Mouse (Mus musculus) midbrain, embryonic 16.5 days (tissue): ENCODE measurements around the gene Gipc1. TPM values are rescaled to one million over a fixed set of nuclear protein-coding genes. Genes with fewer than 3 reads are reported as not detected.

Experiments
- ATAC-seq: fragments of 200-750 bp; cut with Nextera tagmentation; 2 replicates; pipeline ENCODE4 v1.8.0; 2017; ENCODE audit warnings: moderate TSS enrichment
- H3K27ac ChIP-seq: fragments of 300-500 bp; sonication (generic); 2 replicates; pipeline ENCODE4 v1.5.1; 2014; ENCODE audit warnings: mild to moderate bottlenecking, low read length, mixed read lengths
- H3K27me3 ChIP-seq: fragments of 300-500 bp; sonication (generic); 2 replicates; pipeline ENCODE4 v1.6.1; 2014; ENCODE audit warnings: low read depth, low read length, mixed read lengths; ENCODE audit not compliant: control insufficient read depth, insufficient read depth
- H3K36me3 ChIP-seq: fragments of 300-500 bp; sonication (generic); 2 replicates; pipeline ENCODE4 v1.6.1; 2014; ENCODE audit warnings: mild to moderate bottlenecking, low read length, moderate library complexity, mixed read lengths; ENCODE audit not compliant: control insufficient read depth, insufficient read depth
- H3K4me1 ChIP-seq: fragments of 300-500 bp; sonication (generic); 2 replicates; pipeline ENCODE4 v1.6.1; 2014; ENCODE audit warnings: mild to moderate bottlenecking, low read length, mixed read lengths; ENCODE audit not compliant: control insufficient read depth, insufficient read depth
- H3K4me2 ChIP-seq: fragments of 300-500 bp; sonication (generic); 2 replicates; pipeline ENCODE4 v1.6.1; 2014; ENCODE audit warnings: mild to moderate bottlenecking, low read length, mixed read lengths
- H3K4me3 ChIP-seq: fragments of 300-500 bp; sonication (generic); 2 replicates; pipeline ENCODE4 v1.5.1; 2014; ENCODE audit warnings: low read depth, mild to moderate bottlenecking, low read length, moderate library complexity, mixed read lengths
- H3K9ac ChIP-seq: fragments of 300-500 bp; sonication (generic); 2 replicates; pipeline ENCODE4 v1.6.1; 2014; ENCODE audit warnings: low read depth, low read length, mixed read lengths
- H3K9me3 ChIP-seq: fragments of 300-500 bp; sonication (generic); replicated peaks from 2 replicates; pipeline ENCODE4 v1.6.1; 2014; ENCODE audit warnings: mild to moderate bottlenecking, low read length, mixed read lengths; ENCODE audit not compliant: control insufficient read depth, poor library complexity, severe bottlenecking
- WGBS: fragments of 180-500 bp; shearing (Covaris S2); extraction: QIAGEN DNeasy Blood & Tissue Kit; methylation state at CpG from one replicate; pipeline ENCODE4 v1.1.7; 2014; 5-methylcytosine and 5-hydroxymethylcytosine counted together
- polyA plus RNA-seq: library from polyadenylated mRNA; unstranded; fragments of >200 nt; fragmentation: Nextera tagmentation; extraction: Ambion mirVana; gene quantifications from 2 replicates; pipeline ENCODE4 v1.2.1, GENCODE M21; 2015

Gipc1 gene
- polyA plus RNA-seq, 1 experiment from 2014 or later, result 126 TPM

DNA sequence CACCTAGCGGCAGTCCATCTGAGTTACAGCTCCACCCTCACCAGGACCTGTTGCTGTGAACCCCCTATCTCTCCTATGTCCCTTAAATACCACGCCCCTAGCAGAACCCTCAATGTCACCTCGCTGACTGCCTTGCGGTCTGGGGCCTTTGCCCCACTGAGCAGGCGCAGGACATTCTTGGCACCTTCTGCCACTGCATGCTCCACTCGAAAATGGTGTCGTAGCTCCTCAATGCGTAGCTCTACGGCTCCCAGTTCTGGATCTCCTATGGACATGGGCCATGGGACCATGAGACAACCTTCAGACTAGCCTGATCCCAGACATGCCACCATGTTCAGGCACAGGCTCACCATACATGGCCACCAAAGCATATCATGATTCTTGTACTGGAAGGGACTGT lies 32.0 kb downstream of the Gipc1 start:
- peaks cover 31% of the 10 kb centered on the region for H3K36me3 ChIP-seq
- H3K4me1 ChIP-seq, result no peaks in the 10 kb centered on the region
- no peaks in the 10 kb centered on the region for H3K27me3 ChIP-seq
- H3K4me3 ChIP-seq, result no peak overlapping the region
- no peak for ATAC-seq
- no peak overlapping the region for H3K4me2 ChIP-seq
- no peak overlapping the region for H3K9ac ChIP-seq
- H3K27ac ChIP-seq, result no peak overlapping the region
- H3K9me3 ChIP-seq, result no peaks in the 10 kb centered on the region
- WGBS, result 96% methylated on average over 9 of the region's 9 CpGs

DNA sequence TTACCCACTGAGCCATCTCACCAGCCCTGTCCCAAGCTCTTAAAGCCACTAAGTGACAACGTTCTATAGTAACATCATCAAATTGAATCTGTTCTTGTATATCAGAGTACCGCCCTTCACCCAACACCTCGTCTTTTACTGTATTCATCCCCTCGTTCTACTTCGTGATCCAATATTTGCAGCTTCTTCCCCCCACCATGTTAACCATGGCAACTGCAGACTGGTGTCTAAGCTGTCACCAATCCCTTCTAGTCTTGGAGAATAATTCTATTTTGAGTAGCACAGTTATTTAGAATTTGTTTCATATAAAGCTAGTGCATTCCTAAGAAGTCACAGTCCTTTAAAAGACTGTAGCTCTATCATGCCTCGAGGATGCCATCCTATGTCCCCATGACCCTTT lies 36.8 kb downstream of the Gipc1 start:
- H3K9me3 ChIP-seq, result no peaks in the 10 kb centered on the region
- no peak overlapping the region for H3K4me3 ChIP-seq
- H3K36me3 ChIP-seq, result peaks cover 34% of the 10 kb centered on the region
- H3K4me1 ChIP-seq, result no peaks in the 10 kb centered on the region
- ATAC-seq, result no peak
- WGBS, result 95% methylated on average over 6 of the region's 6 CpGs
- H3K4me2 ChIP-seq, result no peak overlapping the region
- H3K9ac ChIP-seq, result no peak overlapping the region
- H3K27me3 ChIP-seq, result no peaks in the 10 kb centered on the region
- no peak overlapping the region for H3K27ac ChIP-seq

DNA sequence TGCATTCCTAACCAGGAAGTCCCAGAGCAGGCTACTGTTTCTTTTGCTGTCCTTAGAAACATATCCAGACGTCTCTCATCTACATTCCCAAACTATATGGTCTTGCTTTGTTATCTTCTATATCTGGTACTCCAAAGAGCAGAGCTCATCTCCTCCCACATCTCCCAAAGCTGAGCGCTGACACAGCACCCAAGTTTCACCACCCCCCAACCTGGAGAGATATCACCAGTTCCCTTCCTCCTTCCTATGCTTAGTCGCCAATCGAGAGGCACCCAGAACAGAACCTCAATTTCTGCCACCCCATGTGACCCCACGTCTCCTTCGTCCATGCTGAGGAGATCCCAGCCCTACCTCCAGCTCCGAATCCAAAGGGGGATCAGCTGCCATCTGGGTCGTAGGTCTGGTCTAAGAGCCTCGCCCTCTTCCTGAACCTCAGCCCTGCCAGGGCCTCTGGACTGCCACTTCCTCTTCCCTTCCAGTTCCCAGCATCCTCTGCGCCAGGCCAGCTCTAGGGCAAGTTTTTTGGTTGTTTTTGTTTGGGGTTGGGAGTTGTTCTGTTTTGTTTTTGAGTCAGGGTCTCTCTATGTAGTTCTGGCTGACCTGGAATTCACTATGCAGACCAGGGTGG lies 41.2 kb downstream of the Gipc1 start:
- H3K4me1 ChIP-seq, result peaks cover 15% of the 10 kb centered on the region
- no peak for ATAC-seq
- H3K27ac ChIP-seq, result no peak overlapping the region
- no peaks in the 10 kb centered on the region for H3K9me3 ChIP-seq
- peaks cover 22% of the 10 kb centered on the region for H3K36me3 ChIP-seq
- WGBS, result 87% methylated on average over 10 of the region's 10 CpGs
- no peaks in the 10 kb centered on the region for H3K27me3 ChIP-seq
- H3K4me3 ChIP-seq, result no peak overlapping the region
- no peak overlapping the region for H3K9ac ChIP-seq
- H3K4me2 ChIP-seq, result no peak overlapping the region

DNA sequence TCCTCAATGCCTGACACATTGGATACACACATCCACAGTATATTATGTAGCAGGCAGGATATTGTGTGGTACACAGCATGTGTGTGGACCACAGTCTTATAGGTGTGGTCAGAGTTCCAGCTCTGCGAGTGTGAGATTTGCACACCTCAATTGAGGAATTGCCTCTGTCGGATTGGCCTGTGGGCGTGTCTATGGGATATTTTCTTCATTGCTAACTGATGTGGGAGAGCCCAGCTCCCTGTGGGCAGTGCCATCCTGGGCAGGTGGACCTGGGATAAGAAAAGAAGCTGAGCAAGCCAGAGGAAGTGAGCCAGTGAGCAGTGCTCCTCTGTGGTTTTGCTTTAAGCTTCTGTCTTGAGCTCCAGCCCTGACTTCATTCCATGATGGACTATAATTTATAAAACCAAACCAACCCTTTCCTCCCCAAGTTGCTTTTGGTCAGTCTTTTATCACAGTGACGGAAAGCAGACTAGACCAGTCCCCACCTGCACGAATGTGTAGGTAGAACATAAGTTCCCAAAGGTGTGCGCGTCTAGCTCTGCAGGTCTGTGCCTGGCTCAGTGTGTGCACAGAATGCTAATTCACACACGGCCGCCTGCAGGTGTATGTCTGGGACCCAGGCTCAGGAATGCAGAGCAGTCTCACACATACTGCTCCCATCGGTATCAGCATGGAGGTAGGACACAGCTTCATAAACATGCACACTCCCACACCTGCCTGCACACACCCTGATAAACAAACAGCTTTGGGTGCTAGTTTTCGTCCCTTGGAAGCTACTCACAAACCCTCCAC lies 42.1 kb downstream of the Gipc1 start:
- Histone ChIP-seq H3K9me3 (no peaks in the 10 kb centered on the region), H3K36me3 (peaks cover 22% of the 10 kb centered on the region), H3K4me1 (peaks cover 19% of the 10 kb centered on the region), H3K9ac (no peak overlapping the region), H3K27me3 (no peaks in the 10 kb centered on the region), H3K4me2 (no peak overlapping the region), H3K27ac (no peak overlapping the region), H3K4me3 (no peak overlapping the region)
- WGBS, result 88% methylated on average over 11 of the region's 11 CpGs
- ATAC-seq, result no peak

DNA sequence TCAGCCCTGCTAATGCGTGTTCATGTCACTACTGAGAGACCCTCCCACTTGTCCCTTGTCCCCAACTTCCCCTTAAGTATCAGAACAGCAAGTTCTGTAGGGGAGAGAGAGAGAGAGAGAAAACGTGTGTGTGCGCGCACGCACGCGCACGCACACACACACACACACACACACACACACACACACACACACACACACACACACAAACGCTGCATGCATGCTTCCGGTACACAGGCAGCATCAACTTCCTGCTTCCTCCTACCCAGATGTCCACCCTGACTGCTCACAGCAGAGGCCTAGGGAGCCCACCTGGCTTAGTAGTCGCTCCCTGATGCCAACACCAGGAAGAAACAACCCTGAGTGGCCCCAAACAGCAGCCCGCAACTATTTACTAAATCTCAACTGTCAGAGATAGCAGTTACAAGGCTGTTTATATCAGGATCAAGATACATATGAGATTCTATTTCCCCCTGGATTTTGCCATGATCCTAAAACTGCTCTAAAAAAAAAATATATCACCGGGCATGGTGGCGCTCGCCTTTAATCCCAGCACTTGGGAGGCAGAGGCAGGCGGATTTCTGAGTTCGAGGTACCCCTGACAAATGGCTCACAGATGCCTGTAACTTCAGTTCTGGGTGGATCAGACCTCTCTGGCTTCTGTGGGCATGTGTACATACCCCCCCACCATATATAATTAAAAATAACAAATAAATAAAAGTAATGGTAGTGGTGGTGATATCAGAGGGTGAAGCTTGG lies 43.1 kb downstream of the Gipc1 start:
- Histone ChIP-seq H3K4me3 (no peak overlapping the region), H3K9ac (no peak overlapping the region), H3K4me1 (peaks cover 26% of the 10 kb centered on the region), H3K27ac (no peak overlapping the region), H3K4me2 (no peak overlapping the region), H3K27me3 (no peaks in the 10 kb centered on the region), H3K9me3 (no peaks in the 10 kb centered on the region), H3K36me3 (peaks cover 20% of the 10 kb centered on the region)
- WGBS, result 89% methylated on average over 9 of the region's 17 CpGs
- ATAC-seq, result no peak

DNA sequence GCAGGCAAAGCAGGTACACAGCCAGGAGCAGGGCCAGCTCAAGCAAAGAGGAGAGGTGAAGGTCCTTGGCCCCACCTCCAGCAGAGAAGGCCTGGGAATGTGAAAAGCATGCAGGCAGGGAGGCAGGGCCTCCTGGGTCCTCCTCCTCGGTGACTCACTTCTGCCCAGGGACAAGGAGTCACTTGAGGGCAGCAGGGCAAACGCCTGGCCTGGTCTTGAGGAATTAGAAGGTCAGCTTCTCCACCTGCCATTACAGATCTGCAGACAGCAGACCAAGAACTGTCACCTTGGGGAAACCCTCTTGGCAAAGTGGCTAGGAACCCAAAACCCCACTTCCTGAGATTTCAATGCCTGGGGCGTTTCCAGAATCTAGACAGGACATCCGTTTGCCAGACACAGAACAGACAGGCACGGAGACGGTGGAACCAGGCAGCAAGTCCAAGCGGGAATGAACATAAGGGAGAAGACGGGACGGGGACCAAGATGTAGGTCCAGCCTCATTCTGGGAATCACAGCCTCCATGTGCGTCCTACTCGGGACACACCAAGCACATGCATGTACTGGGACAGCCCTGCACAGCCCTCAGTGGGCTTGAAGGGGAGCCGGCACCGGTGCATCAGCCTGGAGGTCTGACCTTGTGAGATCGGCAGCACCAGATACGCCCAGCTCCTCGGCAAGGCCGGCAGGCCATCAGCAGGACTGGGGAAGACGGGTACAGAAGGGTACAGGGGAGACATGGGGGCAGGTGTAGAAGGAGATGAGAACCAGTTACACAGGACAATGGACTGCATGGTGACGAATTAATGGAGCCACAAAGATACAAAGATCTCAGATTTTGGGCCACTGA lies 45.1 kb downstream of the Gipc1 start:
- ATAC-seq, result peak; percentile 3; the same call in 1 of the 2 replicates
- Histone ChIP-seq H3K9ac (peak overlapping the region; percentile 85), H3K4me1 (peaks cover 26% of the 10 kb centered on the region), H3K9me3 (no peaks in the 10 kb centered on the region), H3K4me3 (peak overlapping the region; percentile 87), H3K4me2 (peak overlapping the region; percentile 84), H3K27me3 (no peaks in the 10 kb centered on the region), H3K36me3 (no peaks in the 10 kb centered on the region), H3K27ac (peak overlapping the region; percentile 76)
- 57% methylated on average over 19 of the region's 19 CpGs for WGBS

DNA sequence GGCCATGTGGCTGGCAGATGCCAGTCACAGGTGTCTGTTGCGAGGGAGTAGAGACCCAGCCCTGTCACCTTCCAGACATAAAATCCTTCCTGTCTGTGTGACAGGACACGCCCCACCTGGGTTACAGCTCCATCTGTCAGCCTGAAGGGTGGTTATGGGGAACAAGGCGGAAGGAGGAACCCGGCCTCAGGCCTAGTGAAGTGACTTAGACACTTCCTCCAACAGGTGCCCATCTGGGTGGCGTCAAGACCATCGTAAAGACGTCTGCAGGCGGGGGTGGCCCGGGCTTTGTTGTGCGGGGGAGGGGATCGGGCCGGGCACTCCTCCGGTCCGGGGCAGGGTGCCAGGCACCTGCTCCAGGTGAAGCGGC lies 45.8 kb downstream of the Gipc1 start:
- peak overlapping the region; percentile 84 for H3K4me2 ChIP-seq
- no peaks in the 10 kb centered on the region for H3K36me3 ChIP-seq
- ATAC-seq, result peak; percentile 20; the same call in 1 of the 2 replicates
- peak overlapping the region; percentile 85 for H3K9ac ChIP-seq
- H3K9me3 ChIP-seq, result no peaks in the 10 kb centered on the region
- H3K27me3 ChIP-seq, result no peaks in the 10 kb centered on the region
- peak overlapping the region; percentile 87 for H3K4me3 ChIP-seq
- WGBS, result 3% methylated on average over 15 of the region's 15 CpGs
- H3K4me1 ChIP-seq, result peaks cover 26% of the 10 kb centered on the region
- H3K27ac ChIP-seq, result peak overlapping the region; percentile 76

DNA sequence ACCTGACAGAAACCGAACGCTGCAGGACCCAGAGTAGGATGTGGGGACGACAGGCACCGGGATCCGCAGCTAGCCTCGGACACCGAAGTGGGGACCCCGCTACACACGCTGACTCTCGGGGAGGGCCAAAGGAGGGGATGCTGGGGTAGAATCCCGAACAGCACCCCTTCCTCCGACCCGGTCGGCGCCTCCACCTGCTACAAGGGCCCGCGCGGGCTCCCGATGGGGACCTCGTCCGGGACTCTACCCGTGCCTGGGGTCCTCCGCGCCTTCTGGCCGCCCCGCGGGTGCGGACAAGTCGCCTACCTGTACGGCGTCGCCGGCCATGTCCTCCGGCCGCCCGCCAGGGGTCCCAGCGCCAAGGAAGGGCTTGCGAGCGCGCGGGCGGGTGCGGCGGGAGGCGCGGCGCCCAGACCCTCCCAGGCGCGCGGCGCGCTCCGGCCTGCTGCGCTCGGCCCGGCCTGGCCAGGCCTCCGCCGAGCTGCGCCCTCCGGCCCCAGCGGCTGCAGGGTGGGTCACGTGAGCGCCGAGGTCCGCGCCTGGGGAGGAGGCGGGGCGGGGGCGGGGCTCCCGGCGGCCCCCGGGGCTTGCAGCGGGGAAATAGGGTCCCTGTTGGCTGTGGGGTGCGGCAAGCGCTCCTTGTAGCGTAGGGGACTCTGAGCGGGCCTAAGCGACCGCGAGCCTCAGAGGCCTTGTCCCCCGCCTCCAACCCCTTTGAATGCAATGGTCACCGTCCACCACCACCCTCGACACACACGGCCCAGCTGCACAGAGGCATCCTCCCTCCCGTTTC lies 46.4 kb downstream of the Gipc1 start, which contains the start of gene Pkn1:
TSS of gene Pkn1 (minus strand) at position 519 of the 793 bp plus-strand sequence.
- Histone ChIP-seq H3K9me3 (no peaks in the 10 kb centered on the region), H3K36me3 (no peaks in the 10 kb centered on the region), H3K4me2 (peak within 1 kb of the TSS; percentile 84), H3K4me1 (peaks cover 26% of the 10 kb centered on the region), H3K27ac (peak within 1 kb of the TSS; percentile 76), H3K27me3 (no peaks in the 10 kb centered on the region), H3K9ac (peak within 1 kb of the TSS; percentile 85), H3K4me3 (peak within 1 kb of the TSS; percentile 87)
- peak; percentile 85 for ATAC-seq
- WGBS, result 0% methylated on average over 52 of the region's 85 CpGs
